In genomic region chr15:97992027-97992711, GRCm38 (mm10) we compare ENCODE assay signal across 8 mouse cellular contexts. TPM values are rescaled to one million over a fixed set of nuclear protein-coding genes. Genes with fewer than 3 reads are reported as not detected.
DNase-seq lines count a peak whose midpoint lies in the region; ATAC-seq and TF ChIP-seq lines count a peak whose summit lies in the region.

No protein-coding gene starts in this region.

- H3K36me3 ChIP-seq in kidney, embryonic 14.5 days (ENCODE audit: control insufficient read depth, insufficient read depth, low read length), result no peaks in the 10 kb centered on the region; the same call in 1 of the 2 replicates
- no peaks in the 10 kb centered on the region for H3K36me3 ChIP-seq in kidney, adult 2 months (ENCODE audit: control insufficient read depth, insufficient read depth, low read length)
- H3K36me3 ChIP-seq in hindbrain, embryonic 15.5 days, result no peaks in the 10 kb centered on the region
- H3K36me3 ChIP-seq in midbrain, embryonic 15.5 days (replicated peaks), result no peaks in the 10 kb centered on the region

- no peak for DNase-seq in kidney, adult 2 months
- DNase-seq in brain, adult 2 months (ENCODE audit: low read depth, low spot score), result peak; percentile 10
- DNase-seq in c-Kit-positive CD71-positive TER-119-positive erythroid progenitor cells, embryonic 14.5 days (ENCODE audit: low spot score), result no peak
- DNase-seq in adrenal gland, adult (ENCODE audit: inconsistent age in 2 of 2, low spot score in 1 of 2), result no peak

- no peak for ATAC-seq in kidney, embryonic 14.5 days (ENCODE audit: low FRiP score, low TSS enrichment)
- peak; percentile 1; the same call in 1 of the 2 replicates for ATAC-seq in hindbrain, embryonic 15.5 days (ENCODE audit: low FRiP score, low read depth)
- peak; percentile 24 for ATAC-seq in midbrain, embryonic 15.5 days (replicated peaks)
- no peak for ATAC-seq in granulocyte monocyte progenitor cell, adult 5-6 weeks (replicated peaks; ENCODE audit: poor library complexity, severe bottlenecking)

- WGBS in kidney, embryonic 14.5 days, result 47% methylated on average over 13 of the region's 13 CpGs
- 70% methylated on average over 13 of the region's 13 CpGs for WGBS in kidney, adult 2 months
- WGBS in hindbrain, embryonic 15.5 days, result 29% methylated on average over 13 of the region's 13 CpGs
- WGBS in midbrain, embryonic 15.5 days, result 35% methylated on average over 13 of the region's 13 CpGs

- H3K4me2 ChIP-seq in kidney, embryonic 14.5 days (replicated peaks; ENCODE audit: low read depth, low read length), result peak overlapping the region; percentile 15
- H3K4me2 ChIP-seq in hindbrain, embryonic 15.5 days, result peak overlapping the region; percentile 55
- peak overlapping the region; percentile 59 for H3K4me2 ChIP-seq in midbrain, embryonic 15.5 days

- 0 out of 2 replicates have a peak, but pooled peaks cover 2% of the 10 kb centered on the region for H3K27me3 ChIP-seq in kidney, embryonic 14.5 days (ENCODE audit: control insufficient read depth, insufficient read depth, low read length)
- no peaks in the 10 kb centered on the region for H3K27me3 ChIP-seq in kidney, adult 2 months (replicated peaks; ENCODE audit: control insufficient read depth, insufficient read depth, low read length)
- no peaks in the 10 kb centered on the region for H3K27me3 ChIP-seq in hindbrain, embryonic 15.5 days
- no peaks in the 10 kb centered on the region for H3K27me3 ChIP-seq in midbrain, embryonic 15.5 days (replicated peaks)

- H3K4me3 ChIP-seq in kidney, embryonic 14.5 days (ENCODE audit: low read length), result no peak overlapping the region
- no peak overlapping the region for H3K4me3 ChIP-seq in kidney, adult 2 months (ENCODE audit: insufficient read depth, low read depth, low read length)
- H3K4me3 ChIP-seq in hindbrain, embryonic 15.5 days, result peak overlapping the region; percentile 29
- peak overlapping the region; percentile 27 for H3K4me3 ChIP-seq in midbrain, embryonic 15.5 days

- H3K9me3 ChIP-seq in kidney, embryonic 14.5 days (ENCODE audit: control insufficient read depth, low read length), result no peaks in the 10 kb centered on the region
- H3K9me3 ChIP-seq in hindbrain, embryonic 15.5 days, result no peaks in the 10 kb centered on the region
- no peaks in the 10 kb centered on the region for H3K9me3 ChIP-seq in midbrain, embryonic 15.5 days

- TF ChIP-seq CTCF in kidney, adult 2 months (conservative IDR thresholded peaks at IDR 0.05; ENCODE audit: insufficient read depth, insufficient read length, low read depth, low read length), result no peak

- H3K27ac ChIP-seq in kidney, embryonic 14.5 days (ENCODE audit: low read depth, low read length), result peak overlapping the region; percentile 49
- no peak overlapping the region for H3K27ac ChIP-seq in kidney, adult 2 months (ENCODE audit: insufficient read depth, low read depth, low read length)
- H3K27ac ChIP-seq in hindbrain, embryonic 15.5 days (replicated peaks), result peak overlapping the region; percentile 83
- peak overlapping the region; percentile 87 for H3K27ac ChIP-seq in midbrain, embryonic 15.5 days

- H3K4me1 ChIP-seq in kidney, embryonic 14.5 days (ENCODE audit: control insufficient read depth, insufficient read depth, low read length), result peaks cover 36% of the 10 kb centered on the region
- H3K4me1 ChIP-seq in kidney, adult 2 months (ENCODE audit: control insufficient read depth, insufficient read depth, low read length), result no peaks in the 10 kb centered on the region
- H3K4me1 ChIP-seq in hindbrain, embryonic 15.5 days (replicated peaks), result peaks cover 69% of the 10 kb centered on the region
- peaks cover 44% of the 10 kb centered on the region for H3K4me1 ChIP-seq in midbrain, embryonic 15.5 days

- 0 out of 2 replicates have a peak overlapping the region, but pooled peaks have one; percentile 8 for H3K9ac ChIP-seq in kidney, embryonic 14.5 days (ENCODE audit: low read depth, low read length)
- peak overlapping the region; percentile 48; the same call in 1 of the 2 replicates for H3K9ac ChIP-seq in hindbrain, embryonic 15.5 days
- peak overlapping the region; percentile 40 for H3K9ac ChIP-seq in midbrain, embryonic 15.5 days

- TF ChIP-seq POLR2A in kidney, adult 2 months (IDR thresholded peaks at IDR 0.05; ENCODE audit: low read depth, low read length), result no peak

RNA-seq across cellular contexts. Expression of gene Col2a1, which starts 12.3 kb away (rescaled TPM):
- polyA plus RNA-seq in kidney, embryonic 14.5 days (2014; fragmentation: Nextera tagmentation; extraction: Ambion mirVana), result 13.8 and 23.9 TPM in 2 replicates
- polyA plus RNA-seq in kidney, adult 2 months (2012; rRNA removed), result 0.01 TPM in 1 of 2 replicates, not detected in the other
- polyA plus RNA-seq in hindbrain, embryonic 15.5 days (2015; fragmentation: Nextera tagmentation; extraction: Ambion mirVana), result 26.1 and 33.9 TPM in 2 replicates
- 34.7 and 35.7 TPM in 2 replicates for polyA plus RNA-seq in midbrain, embryonic 15.5 days (2015; fragmentation: Nextera tagmentation; extraction: Ambion mirVana)
- not detected in 2 replicates for total RNA-seq in granulocyte monocyte progenitor cell, adult 5-6 weeks (2014; fragmentation: Nextera tagmentation)
- not detected in 2 replicates for total RNA-seq in granulocyte monocyte progenitor cell, adult 5-6 weeks (2017)

RNA-seq across cellular contexts. Expression of gene Tmem106c, which starts 28.2 kb away (rescaled TPM):
- 40.9 and 44.9 TPM in 2 replicates for polyA plus RNA-seq in kidney, embryonic 14.5 days (2014; fragmentation: Nextera tagmentation; extraction: Ambion mirVana)
- polyA plus RNA-seq in kidney, adult 2 months (2012; rRNA removed), result 69.4 and 74.9 TPM in 2 replicates
- 58.3 and 60.5 TPM in 2 replicates for polyA plus RNA-seq in hindbrain, embryonic 15.5 days (2015; fragmentation: Nextera tagmentation; extraction: Ambion mirVana)
- polyA plus RNA-seq in midbrain, embryonic 15.5 days (2015; fragmentation: Nextera tagmentation; extraction: Ambion mirVana), result 56.2 and 58.9 TPM in 2 replicates
- total RNA-seq in granulocyte monocyte progenitor cell, adult 5-6 weeks (2014; fragmentation: Nextera tagmentation), result 48.8 and 61.7 TPM in 2 replicates
- total RNA-seq in granulocyte monocyte progenitor cell, adult 5-6 weeks (2017), result 29.0 and 32.7 TPM in 2 replicates

Comparison
In these comparisons a context has a peak if more than half of its experiments do, and no peak if none do; other contexts are left out.
1. RNA of gene Col2a1, which starts 12.3 kb away (polyA plus RNA-seq): 34.7 to 35.7 TPM in midbrain, embryonic 15.5 days, 26.1 to 33.9 TPM in hindbrain, embryonic 15.5 days and 13.8 to 23.9 TPM in kidney, embryonic 14.5 days; 0.01 TPM in kidney, adult 2 months; every median in the first group is over 10 times any median in the second.
2. ATAC-seq: peak in hindbrain, embryonic 15.5 days (single experiment) and midbrain, embryonic 15.5 days (single experiment); none in kidney, embryonic 14.5 days (single experiment) and granulocyte monocyte progenitor cell, adult 5-6 weeks (single experiment).
3. H3K4me3 ChIP-seq: peak in hindbrain, embryonic 15.5 days (single experiment) and midbrain, embryonic 15.5 days (single experiment); none in kidney, embryonic 14.5 days (single experiment) and kidney, adult 2 months (single experiment).
4. Peak in every context shown above with its lines, with median percentiles within 50 percentile points of each other: H3K4me2 ChIP-seq and H3K9ac ChIP-seq.